Mouse (Mus musculus) neural tube, embryonic 14.5 days (tissue): ENCODE measurements at regions not wholly inside any gene's neighbourhood (a gene's known extent, or its start where the extent isn't known, plus 50 kb on each side); places are given as distances from the start of the nearest gene placed in this dataset.

Source experiments
- ATAC-seq: fragments of 200-750 bp; cut with Nextera tagmentation; 2 replicates; pipeline ENCODE4 v1.8.0; 2017; ENCODE audit warnings: low read depth, mild to moderate bottlenecking, moderate TSS enrichment, moderate library complexity
- H3K27ac ChIP-seq: fragments of 300-500 bp; sonication (generic); 2 replicates; pipeline ENCODE4 v1.5.1; 2014; ENCODE audit warnings: low read depth, mild to moderate bottlenecking, control low read depth, low read length, moderate library complexity, mixed read lengths
- H3K27me3 ChIP-seq: fragments of 300-500 bp; sonication (generic); 2 replicates; pipeline ENCODE4 v1.6.1; 2014; ENCODE audit warnings: low read length; ENCODE audit not compliant: control insufficient read depth, insufficient read depth
- H3K36me3 ChIP-seq: fragments of 300-500 bp; sonication (generic); 2 replicates; pipeline ENCODE4 v1.6.1; 2014; ENCODE audit warnings: low read length, mixed read lengths; ENCODE audit not compliant: control insufficient read depth, insufficient read depth
- H3K4me1 ChIP-seq: fragments of 300-500 bp; sonication (generic); 2 replicates; pipeline ENCODE4 v1.6.1; 2014; ENCODE audit warnings: low read length; ENCODE audit not compliant: control insufficient read depth, insufficient read depth
- H3K4me2 ChIP-seq: fragments of 300-500 bp; sonication (generic); 2 replicates; pipeline ENCODE4 v1.6.1; 2014; ENCODE audit warnings: mild to moderate bottlenecking, low read depth, low read length, control low read depth
- H3K4me3 ChIP-seq: fragments of 300-500 bp; sonication (generic); 2 replicates; pipeline ENCODE4 v1.5.1; 2014; ENCODE audit warnings: low read depth, low read length, control low read depth, mixed read lengths
- H3K9ac ChIP-seq: fragments of 300-500 bp; sonication (generic); replicated peaks from 2 replicates; pipeline ENCODE4 v1.6.1; 2014; ENCODE audit warnings: low read depth, mild to moderate bottlenecking, control low read depth, low read length, mixed read lengths
- H3K9me3 ChIP-seq: fragments of 300-500 bp; sonication (generic); 2 replicates; pipeline ENCODE4 v1.6.1; 2016; ENCODE audit warnings: low read length; ENCODE audit not compliant: control insufficient read depth
- WGBS: fragments of 180-500 bp; shearing (Covaris S2); extraction: QIAGEN DNeasy Blood & Tissue Kit; methylation state at CpG from one replicate; pipeline ENCODE4 v1.1.7; 2014; 5-methylcytosine and 5-hydroxymethylcytosine counted together

GRCm38 (mm10) chr11:7502045-7502444 lies 288.3 kb upstream of the Igfbp3 start:
- ATAC-seq = no peak

GRCm38 (mm10) chr11:7497803-7498202 lies 284.1 kb upstream of the Igfbp3 start:
- H3K4me2 ChIP-seq = no peak overlapping the region
- WGBS = 88% methylated on average over 6 of the region's 6 CpGs
- ATAC-seq = no peak
- no peak overlapping the region for H3K27ac ChIP-seq
- H3K4me1 ChIP-seq = no peaks in the 10 kb centered on the region
- no peaks in the 10 kb centered on the region for H3K36me3 ChIP-seq
- H3K9ac ChIP-seq = no peak overlapping the region
- no peaks in the 10 kb centered on the region for H3K27me3 ChIP-seq
- H3K9me3 ChIP-seq = no peaks in the 10 kb centered on the region
- no peak overlapping the region for H3K4me3 ChIP-seq

More at GRCm38 (mm10) chr11:7502045-7502444, 288.3 kb upstream of the Igfbp3 start:
- Histone ChIP-seq H3K4me1 (no peaks in the 10 kb centered on the region), H3K27me3 (no peaks in the 10 kb centered on the region), H3K9ac (no peak overlapping the region), H3K4me3 (no peak overlapping the region), H3K4me2 (no peak overlapping the region), H3K9me3 (no peaks in the 10 kb centered on the region), H3K36me3 (no peaks in the 10 kb centered on the region), H3K27ac (no peak overlapping the region)
- WGBS = 63% methylated on average over 2 of the region's 2 CpGs

- Histone ChIP-seq H3K36me3 (no peaks in the 10 kb centered on the region), H3K9me3 (no peaks in the 10 kb centered on the region), H3K27me3 (no peaks in the 10 kb centered on the region), H3K9ac (no peak overlapping the region), H3K4me3 (no peak overlapping the region), H3K27ac (no peak overlapping the region), H3K4me2 (no peak overlapping the region), H3K4me1 (no peaks in the 10 kb centered on the region)
- ATAC-seq = no peak
- WGBS = 82% methylated on average over 7 of the region's 7 CpGs
Measured at GRCm38 (mm10) chr11:7473832-7474545, 260.3 kb upstream of the Igfbp3 start.

GRCm38 (mm10) chr11:7465522-7465921 lies 251.8 kb upstream of the Igfbp3 start:
- no peak overlapping the region for H3K27ac ChIP-seq
- H3K9me3 ChIP-seq = no peaks in the 10 kb centered on the region
- H3K4me3 ChIP-seq = no peak overlapping the region
- no peak overlapping the region for H3K9ac ChIP-seq
- no peaks in the 10 kb centered on the region for H3K36me3 ChIP-seq
- WGBS = 77% methylated on average over 1 of the region's 1 CpGs
- H3K4me1 ChIP-seq = no peaks in the 10 kb centered on the region
- no peak overlapping the region for H3K4me2 ChIP-seq
- no peaks in the 10 kb centered on the region for H3K27me3 ChIP-seq
- ATAC-seq = no peak

GRCm38 (mm10) chr11:7461956-7462771 lies 248.4 kb upstream of the Igfbp3 start:
- Histone ChIP-seq H3K27ac (no peak overlapping the region), H3K36me3 (no peaks in the 10 kb centered on the region), H3K27me3 (no peaks in the 10 kb centered on the region), H3K9me3 (no peaks in the 10 kb centered on the region), H3K4me1 (no peaks in the 10 kb centered on the region), H3K4me3 (no peak overlapping the region), H3K4me2 (no peak overlapping the region), H3K9ac (no peak overlapping the region)
- WGBS = 66% methylated on average over 6 of the region's 6 CpGs
- no peak for ATAC-seq

GRCm38 (mm10) chr11:7451756-7452155 lies 238.0 kb upstream of the Igfbp3 start:
- no peaks in the 10 kb centered on the region for H3K36me3 ChIP-seq
- no peak overlapping the region for H3K4me2 ChIP-seq
- no peaks in the 10 kb centered on the region for H3K27me3 ChIP-seq
- no peaks in the 10 kb centered on the region for H3K4me1 ChIP-seq
- H3K9ac ChIP-seq = no peak overlapping the region
- H3K27ac ChIP-seq = no peak overlapping the region
- H3K9me3 ChIP-seq = no peaks in the 10 kb centered on the region
- WGBS = 82% methylated on average over 4 of the region's 4 CpGs
- no peak for ATAC-seq
- no peak overlapping the region for H3K4me3 ChIP-seq

GRCm38 (mm10) chr11:7444494-7444893 lies 230.8 kb upstream of the Igfbp3 start:
- 96% methylated on average over 8 of the region's 8 CpGs for WGBS
- no peak for ATAC-seq
- no peaks in the 10 kb centered on the region for H3K36me3 ChIP-seq
- no peak overlapping the region for H3K4me2 ChIP-seq
- no peaks in the 10 kb centered on the region for H3K27me3 ChIP-seq
- H3K4me3 ChIP-seq = no peak overlapping the region
- no peak overlapping the region for H3K9ac ChIP-seq
- no peak overlapping the region for H3K27ac ChIP-seq
- no peaks in the 10 kb centered on the region for H3K9me3 ChIP-seq
- H3K4me1 ChIP-seq = no peaks in the 10 kb centered on the region

GRCm38 (mm10) chr11:7439276-7439675 lies 225.6 kb upstream of the Igfbp3 start:
- Histone ChIP-seq H3K4me3 (no peak overlapping the region), H3K9me3 (no peaks in the 10 kb centered on the region), H3K9ac (no peak overlapping the region), H3K27ac (no peak overlapping the region), H3K36me3 (no peaks in the 10 kb centered on the region), H3K4me2 (no peak overlapping the region), H3K27me3 (no peaks in the 10 kb centered on the region), H3K4me1 (no peaks in the 10 kb centered on the region)
- ATAC-seq = no peak
- 89% methylated on average over 3 of the region's 3 CpGs for WGBS

GRCm38 (mm10) chr11:7434591-7434990 lies 220.9 kb upstream of the Igfbp3 start:
- Histone ChIP-seq H3K4me1 (no peaks in the 10 kb centered on the region), H3K27ac (no peak overlapping the region), H3K36me3 (no peaks in the 10 kb centered on the region), H3K9me3 (no peaks in the 10 kb centered on the region), H3K4me2 (no peak overlapping the region), H3K4me3 (no peak overlapping the region), H3K27me3 (no peaks in the 10 kb centered on the region), H3K9ac (no peak overlapping the region)
- WGBS = 91% methylated on average over 3 of the region's 3 CpGs
- no peak for ATAC-seq
